Mouse (Mus musculus): ENCODE data around the gene Esp38.
"Not testable (repeated sequence)": the region's sequence is repeated elsewhere in the genome, so short reads cannot be mapped to it uniquely, and the experiment has no call there.

Esp38 gene

DNA sequence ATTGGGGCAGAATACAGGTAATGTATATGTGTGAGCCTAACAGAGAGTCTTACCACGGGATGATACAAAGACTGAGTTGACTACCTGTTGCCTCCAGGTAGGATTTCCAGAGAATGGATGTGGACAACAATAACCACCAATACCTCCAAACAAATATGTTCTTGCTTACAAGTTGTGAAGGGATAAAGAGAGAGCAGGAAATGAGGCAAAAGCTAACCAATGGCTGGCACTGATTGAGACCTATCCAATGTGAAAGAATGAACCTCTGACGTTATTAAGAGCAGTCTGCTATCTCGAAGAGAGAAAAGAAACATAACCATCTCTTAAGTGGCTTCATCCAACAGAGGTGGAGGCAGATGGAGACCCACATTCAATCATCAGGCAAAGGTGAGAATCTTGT, at the start of gene Esp38:
TSS of gene Esp38 (plus strand) at position 301 of the 400 bp plus-strand sequence.
- DNase-seq (ENCODE audit: low spot score), result no peak

DNA sequence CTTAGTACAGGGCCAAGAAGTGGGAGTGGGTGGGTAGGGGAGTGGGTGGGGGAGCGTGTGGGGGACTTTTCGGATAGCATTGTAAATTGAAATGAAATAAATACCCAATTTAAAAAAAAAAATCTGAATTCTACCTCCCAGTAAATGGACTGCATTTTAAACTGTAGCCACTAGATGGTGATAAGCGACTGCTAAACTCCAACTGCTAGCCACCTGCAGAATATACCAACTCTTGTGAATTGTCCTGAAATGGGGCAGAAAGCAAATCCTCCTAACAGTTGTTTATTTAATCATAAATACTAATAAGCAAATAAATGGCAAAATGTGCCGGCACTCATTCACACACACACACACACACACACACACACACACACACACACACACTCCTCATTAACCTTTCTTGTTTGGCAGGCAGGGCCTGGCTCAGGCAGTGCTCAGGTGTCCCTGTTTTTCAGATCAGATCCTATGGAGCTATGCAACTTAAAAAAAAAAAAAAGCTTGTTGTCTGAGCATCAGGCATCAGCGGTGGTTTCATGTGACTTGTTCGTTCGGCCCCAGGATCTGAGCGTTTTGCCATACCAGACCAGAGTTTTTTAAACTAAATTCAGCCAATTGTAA, 47.3 kb upstream of the Esp38 start:
- DNase-seq (ENCODE audit: low spot score), result not testable (repeated sequence)
